Mouse (Mus musculus): ENCODE data around the gene Pold4. TPM values are rescaled to one million over a fixed set of nuclear protein-coding genes. Genes with fewer than 3 reads are reported as not detected.
A peak's percentile ranks its signal among the peaks of the same experiment; 100 is the strongest.

The Pold4 gene
- total and polyA plus RNA-seq, 2 experiments from 2014 or later: 20.8 to 37.7 TPM

DNA sequence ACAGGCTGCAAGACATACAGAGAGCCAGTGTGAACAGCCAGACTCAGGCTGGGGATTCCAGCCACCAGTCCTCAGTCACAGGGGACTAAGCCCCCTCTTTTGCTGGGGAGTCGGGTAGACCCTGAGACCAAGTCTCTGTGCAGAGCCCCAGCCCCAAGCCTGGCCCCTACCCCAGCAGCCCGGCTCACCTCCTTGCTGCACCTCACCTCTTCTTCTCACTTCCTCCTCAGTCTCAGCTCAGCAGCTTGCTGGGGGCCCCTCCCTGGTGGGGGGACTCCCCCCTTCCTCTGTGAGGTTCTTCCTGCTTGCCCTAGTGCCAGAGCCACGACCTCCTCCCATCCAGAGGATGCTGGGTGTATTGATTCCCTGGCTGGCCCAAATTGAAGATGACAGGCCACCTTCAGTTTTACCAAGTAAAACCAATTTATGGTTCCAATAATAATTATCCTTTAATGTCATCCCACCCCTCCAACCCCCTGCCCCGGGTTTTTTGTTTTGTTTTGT, 40.8 kb upstream of the Pold4 start, which contains the start of gene Tbc1d10c:
Tbc1d10c (minus strand) TSS at position 454 of the 504 bp plus-strand sequence.
- Histone ChIP-seq H3K9ac (replicated peaks; ENCODE audit: low read length, poor library complexity, severe bottlenecking) (peak within 1 kb of the TSS; percentile 100), H3K36me3 (ENCODE audit: insufficient read depth, low read length) (peaks cover 20% of the 10 kb centered on the region; the same call in 1 of the 2 replicates), H3K4me3 (ENCODE audit: low read depth, low read length) (peak within 1 kb of the TSS; percentile 94), H3K27ac (ENCODE audit: low read depth, low read length) (peak within 1 kb of the TSS; percentile 94), H3K4me2 (ENCODE audit: low read depth, low read length, poor library complexity, severe bottlenecking) (peak within 1 kb of the TSS; percentile 88), H3K27me3 (ENCODE audit: insufficient read depth, low read length) (no peaks in the 10 kb centered on the region), H3K4me1 (ENCODE audit: insufficient read depth, low read length) (peaks cover 10% of the 10 kb centered on the region), H3K9me3 (ENCODE audit: low read length) (no peaks in the 10 kb centered on the region)
- ATAC-seq (ENCODE audit: low FRiP score) (no peak), DNase-seq (ENCODE audit: low spot score) (no peak)
- TF ChIP-seq CTCF (IDR thresholded peaks at IDR 0.05): no peak
- 67% methylated on average over 4 of the region's 4 CpGs for WGBS

DNA sequence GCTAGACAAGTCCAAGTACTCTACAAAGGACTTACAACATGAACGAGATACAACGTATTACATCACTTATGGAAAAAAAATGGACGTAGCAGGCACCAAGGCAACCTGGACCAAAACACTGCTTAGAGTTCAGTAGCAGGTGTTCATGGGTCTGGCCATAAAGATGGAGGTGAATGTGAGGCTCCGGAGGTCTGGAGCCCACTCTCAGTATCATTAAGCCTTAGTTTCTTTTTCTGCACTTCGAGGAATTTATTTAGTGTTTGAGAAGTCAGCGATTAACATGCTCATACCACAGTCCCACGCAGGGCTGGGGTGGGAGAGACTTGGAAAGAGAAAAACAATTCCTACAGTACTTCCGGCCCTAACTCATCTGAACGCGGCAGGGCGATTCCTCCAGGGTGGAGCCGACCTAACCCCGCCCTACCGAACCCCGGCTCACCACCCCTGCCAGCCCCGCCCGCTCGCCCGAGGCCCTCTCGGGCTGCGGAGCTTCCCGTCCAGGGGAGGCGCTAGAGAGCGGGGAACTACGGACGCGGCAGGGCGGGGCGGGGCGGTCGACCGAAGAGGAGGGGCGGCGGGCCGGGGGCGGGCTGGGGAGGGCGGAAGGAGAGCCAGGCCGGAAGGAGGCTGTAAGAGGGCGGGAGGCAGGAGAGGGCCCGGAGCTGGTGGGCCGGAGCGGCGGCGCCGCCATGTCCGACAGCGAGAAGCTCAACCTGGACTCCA, 40.0 kb upstream of the Pold4 start, which contains the start of gene Ppp1ca:
Ppp1ca (plus strand) TSS at position 538 of the 723 bp plus-strand sequence.
- peak within 1 kb of the TSS; percentile 94 for H3K4me3 ChIP-seq (ENCODE audit: low read depth, low read length)
- no peaks in the 10 kb centered on the region for H3K27me3 ChIP-seq (ENCODE audit: insufficient read depth, low read length)
- DNase-seq (ENCODE audit: low spot score) (peak; percentile 90), ATAC-seq (ENCODE audit: low FRiP score) (peak; percentile 88)
- peak; percentile 81 for TF ChIP-seq CTCF (IDR thresholded peaks at IDR 0.05)
- WGBS: 6% methylated on average over 29 of the region's 47 CpGs
- peaks cover 28% of the 10 kb centered on the region for H3K36me3 ChIP-seq (ENCODE audit: insufficient read depth, low read length)
- H3K27ac ChIP-seq (ENCODE audit: low read depth, low read length): peak within 1 kb of the TSS; percentile 94
- peak within 1 kb of the TSS; percentile 100 for H3K9ac ChIP-seq (replicated peaks; ENCODE audit: low read length, poor library complexity, severe bottlenecking)
- H3K9me3 ChIP-seq (ENCODE audit: low read length): no peaks in the 10 kb centered on the region
- peaks cover 10% of the 10 kb centered on the region for H3K4me1 ChIP-seq (ENCODE audit: insufficient read depth, low read length)
- peak within 1 kb of the TSS; percentile 88 for H3K4me2 ChIP-seq (ENCODE audit: low read depth, low read length, poor library complexity, severe bottlenecking)

DNA sequence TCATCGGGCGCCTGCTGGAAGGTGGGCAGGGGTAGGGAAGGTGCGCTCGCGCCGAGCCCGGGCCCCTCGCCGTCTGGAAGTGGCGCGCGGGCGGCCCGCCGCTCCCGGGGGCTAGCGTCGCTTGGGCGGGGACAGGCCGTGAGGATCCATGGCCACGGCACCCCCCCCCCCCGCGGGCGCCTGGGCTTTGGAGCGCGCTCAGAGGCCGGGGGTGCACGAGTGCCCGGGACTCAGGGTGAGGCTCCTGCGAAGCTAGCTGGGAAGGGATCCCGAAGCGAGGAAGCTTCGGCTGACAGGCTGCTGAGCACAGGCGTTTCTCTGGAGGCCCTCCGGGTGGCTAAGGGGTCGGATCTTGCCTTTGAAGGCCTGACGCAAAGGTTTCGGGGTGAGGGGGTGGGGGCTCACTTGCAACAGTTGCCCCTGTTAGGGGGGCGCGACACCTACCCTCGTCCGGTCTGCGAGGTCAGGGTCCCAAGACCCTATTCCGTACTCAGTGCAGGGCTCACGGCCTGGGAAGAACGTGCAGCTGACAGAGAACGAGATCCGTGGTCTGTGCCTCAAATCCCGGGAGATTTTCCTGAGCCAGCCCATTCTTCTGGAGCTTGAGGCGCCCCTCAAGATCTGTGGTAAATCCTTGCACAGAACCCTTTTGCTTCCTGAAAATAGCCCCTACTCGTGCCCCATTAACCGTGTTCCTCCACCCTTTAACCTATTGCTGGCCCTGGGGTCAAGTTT, 39.3 kb upstream of the Pold4 start:
- ATAC-seq (ENCODE audit: low FRiP score) (peak; percentile 44), DNase-seq (ENCODE audit: low spot score) (peak; percentile 58)
- H3K27me3 ChIP-seq (ENCODE audit: insufficient read depth, low read length): no peaks in the 10 kb centered on the region
- no peak for TF ChIP-seq CTCF (IDR thresholded peaks at IDR 0.05)
- peak overlapping the region; percentile 88 for H3K4me2 ChIP-seq (ENCODE audit: low read depth, low read length, poor library complexity, severe bottlenecking)
- H3K27ac ChIP-seq (ENCODE audit: low read depth, low read length): peak overlapping the region; percentile 94
- peaks cover 10% of the 10 kb centered on the region for H3K4me1 ChIP-seq (ENCODE audit: insufficient read depth, low read length)
- WGBS: under 1% methylated on average over 48 of the region's 52 CpGs
- peak overlapping the region; percentile 94 for H3K4me3 ChIP-seq (ENCODE audit: low read depth, low read length)
- H3K9me3 ChIP-seq (ENCODE audit: low read length): no peaks in the 10 kb centered on the region
- H3K9ac ChIP-seq (replicated peaks; ENCODE audit: low read length, poor library complexity, severe bottlenecking): peak overlapping the region; percentile 100
- peaks cover 36% of the 10 kb centered on the region for H3K36me3 ChIP-seq (ENCODE audit: insufficient read depth, low read length)

DNA sequence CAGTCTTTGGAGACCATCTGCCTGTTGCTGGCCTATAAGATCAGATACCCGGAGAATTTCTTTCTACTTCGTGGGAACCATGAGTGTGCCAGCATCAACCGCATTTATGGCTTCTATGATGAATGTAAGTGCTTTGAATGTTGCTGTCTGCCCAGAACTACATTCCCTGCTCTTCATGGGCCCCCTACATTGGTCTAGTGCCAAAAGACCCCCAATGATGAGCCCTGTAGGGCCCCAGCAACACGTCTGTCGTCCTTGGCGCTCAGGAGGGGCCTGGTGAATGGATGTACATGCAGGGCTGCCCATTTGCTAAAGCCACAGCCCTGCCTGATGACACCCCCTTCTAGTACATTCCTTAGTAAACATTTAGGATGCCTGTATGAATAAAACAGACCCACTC, 38.6 kb upstream of the Pold4 start:
- Histone ChIP-seq H3K4me3 (ENCODE audit: low read depth, low read length) (peak overlapping the region; percentile 94), H3K27ac (ENCODE audit: low read depth, low read length) (peak overlapping the region; percentile 94; the same call in 1 of the 2 replicates), H3K9me3 (ENCODE audit: low read length) (no peaks in the 10 kb centered on the region), H3K4me2 (ENCODE audit: low read depth, low read length, poor library complexity, severe bottlenecking) (peak overlapping the region; percentile 88), H3K36me3 (ENCODE audit: insufficient read depth, low read length) (peaks cover 36% of the 10 kb centered on the region), H3K9ac (replicated peaks; ENCODE audit: low read length, poor library complexity, severe bottlenecking) (peak overlapping the region; percentile 100), H3K4me1 (ENCODE audit: insufficient read depth, low read length) (peaks cover 10% of the 10 kb centered on the region), H3K27me3 (ENCODE audit: insufficient read depth, low read length) (no peaks in the 10 kb centered on the region)
- DNase-seq (ENCODE audit: low spot score) (no peak), ATAC-seq (ENCODE audit: low FRiP score) (no peak)
- 51% methylated on average over 6 of the region's 6 CpGs for WGBS
- TF ChIP-seq CTCF (IDR thresholded peaks at IDR 0.05): no peak

DNA sequence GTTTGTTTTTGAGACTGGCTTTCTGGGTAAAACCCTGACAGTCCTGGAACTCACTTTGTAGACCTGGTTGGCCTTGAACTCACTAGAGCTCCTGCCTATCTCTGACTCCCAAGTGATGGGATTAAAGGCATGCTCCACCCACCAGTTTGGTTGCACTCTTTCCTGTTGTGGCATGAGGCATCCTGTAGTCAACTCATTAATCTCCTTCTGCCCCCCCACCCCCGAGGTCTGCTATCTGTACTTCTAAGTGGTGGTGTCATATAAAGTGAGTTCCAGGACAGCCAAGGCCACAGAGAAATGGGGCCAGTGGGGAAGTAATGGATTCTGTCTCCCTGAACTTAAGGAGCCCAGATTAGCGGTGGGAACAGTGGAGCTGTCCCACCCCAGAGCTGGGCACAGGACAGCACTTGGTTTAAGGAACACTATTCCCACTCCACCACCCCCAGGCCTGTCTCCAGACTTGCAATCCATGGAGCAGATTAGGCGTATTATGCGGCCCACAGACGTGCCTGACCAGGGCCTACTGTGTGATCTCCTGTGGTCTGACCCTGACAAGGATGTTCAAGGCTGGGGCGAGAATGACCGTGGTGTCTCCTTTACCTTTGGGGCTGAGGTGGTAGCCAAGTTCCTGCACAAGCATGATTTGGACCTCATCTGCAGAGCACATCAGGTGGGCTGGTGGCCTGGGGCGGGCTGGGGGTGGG, 37.5 kb upstream of the Pold4 start:
- ATAC-seq (ENCODE audit: low FRiP score) (no peak), DNase-seq (ENCODE audit: low spot score) (no peak)
- H3K27ac ChIP-seq (ENCODE audit: low read depth, low read length): no peak overlapping the region
- no peak overlapping the region for H3K4me2 ChIP-seq (ENCODE audit: low read depth, low read length, poor library complexity, severe bottlenecking)
- no peaks in the 10 kb centered on the region for H3K9me3 ChIP-seq (ENCODE audit: low read length)
- H3K4me1 ChIP-seq (ENCODE audit: insufficient read depth, low read length): peaks cover 10% of the 10 kb centered on the region
- H3K4me3 ChIP-seq (ENCODE audit: low read depth, low read length): no peak overlapping the region
- no peaks in the 10 kb centered on the region for H3K27me3 ChIP-seq (ENCODE audit: insufficient read depth, low read length)
- TF ChIP-seq CTCF (IDR thresholded peaks at IDR 0.05): no peak
- peaks cover 38% of the 10 kb centered on the region for H3K36me3 ChIP-seq (ENCODE audit: insufficient read depth, low read length)
- 90% methylated on average over 8 of the region's 8 CpGs for WGBS
- no peak overlapping the region for H3K9ac ChIP-seq (replicated peaks; ENCODE audit: low read length, poor library complexity, severe bottlenecking)

Measured in midbrain, postnatal 0 days (tissue).